13 mouse cellular contexts compared by ENCODE assay signal in the genomic region with DNA sequence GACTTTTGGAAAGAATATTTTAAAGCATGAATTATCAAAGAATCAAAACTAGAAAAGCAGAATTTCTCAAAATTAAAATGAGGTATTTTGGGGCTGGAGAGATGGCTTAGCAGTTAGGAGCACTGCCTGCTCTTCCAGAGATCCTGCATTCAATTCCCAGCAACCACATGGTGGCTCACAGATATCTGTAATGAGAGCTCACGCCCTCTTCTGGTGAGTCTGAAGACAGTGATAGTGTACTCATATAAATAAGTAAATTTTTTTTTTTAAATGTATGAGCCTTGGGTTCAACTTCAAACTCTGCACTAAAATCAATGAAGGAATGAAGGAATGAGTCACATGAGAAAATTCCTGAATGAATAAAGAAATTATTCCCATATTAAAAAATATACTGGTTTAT.
DNase-seq lines count a peak whose midpoint lies in the region; TF ChIP-seq lines count a peak whose summit lies in the region.
"Had no signal": no experiment of that assay in that cellular context is flagged by ENCODE, and none has a peak within 500 bp of the region (broad histone marks: within the 10 kb centered on the region; RNA-seq: fewer than 3 reads in every experiment).

No protein-coding gene starts in this region.

- intact Hi-C loops in left cerebral cortex, postnatal 36 days (cut with DNase I) = no loop called here

- TF ChIP-seq POLR2A in kidney, adult 2 months (IDR thresholded peaks at IDR 0.05; ENCODE audit: low read depth, low read length) = no peak

- no peak overlapping the region for H3K27ac ChIP-seq in kidney, adult 2 months (ENCODE audit: insufficient read depth, low read depth, low read length)
- H3K27ac ChIP-seq: liver, embryonic 13.5 days; neural tube, embryonic 12.5 days had no signal

- H3K36me3 ChIP-seq in kidney, adult 2 months (ENCODE audit: control insufficient read depth, insufficient read depth, low read length) = peaks cover 1% of the 10 kb centered on the region; the same call in 1 of the 2 replicates

- no peaks in the 10 kb centered on the region for H3K4me1 ChIP-seq in kidney, adult 2 months (ENCODE audit: control insufficient read depth, insufficient read depth, low read length)
- H3K4me1 ChIP-seq: liver, embryonic 13.5 days; neural tube, embryonic 12.5 days had no signal

- H3K4me3 ChIP-seq in kidney, adult 2 months (ENCODE audit: insufficient read depth, low read depth, low read length) = no peak overlapping the region
- H3K4me3 ChIP-seq: liver, embryonic 13.5 days; neural tube, embryonic 12.5 days had no signal

- H3K27me3 ChIP-seq in kidney, adult 2 months (replicated peaks; ENCODE audit: control insufficient read depth, insufficient read depth, low read length) = no peaks in the 10 kb centered on the region
- H3K27me3 ChIP-seq: liver, embryonic 13.5 days; neural tube, embryonic 12.5 days had no signal

- 77% methylated on average over 1 of the region's 1 CpGs for WGBS in kidney, adult 2 months

- DNase-seq in cerebellum, postnatal 10 days = peak; percentile 10 to 16
- no peak for DNase-seq in cerebellum, postnatal 25 days
- DNase-seq in kidney, adult 2 months = no peak
- no peak for DNase-seq in kidney, adult 9 months
- peak; percentile 31 for DNase-seq in 416B (ENCODE audit: low read depth)
- peak; percentile 46 for DNase-seq in ZHBTc4 (ENCODE audit: low read depth, low spot score)
- no peak for DNase-seq in left cerebral cortex, postnatal 36 days (ENCODE audit: low spot score in 2 of 2)
- no peak for DNase-seq in thymus, postnatal 14 days
- DNase-seq: cerebellum, adult 9-10 months; kidney, postnatal 36 days; liver, embryonic 13.5 days; thymus, postnatal 25 days had no signal

- TF ChIP-seq CTCF in kidney, adult 2 months (conservative IDR thresholded peaks at IDR 0.05; ENCODE audit: insufficient read depth, insufficient read length, low read depth, low read length) = 0 out of 2 replicates have a peak, but pooled peaks have one; percentile 16

Comparison
In these comparisons a context has a peak if more than half of its experiments do, and no peak if none do; other contexts are left out.
1. DNase-seq: peak in cerebellum, postnatal 10 days (2 of 2), 416B (single experiment) and ZHBTc4 (single experiment); none in cerebellum, postnatal 25 days (0 of 2), kidney, adult 2 months (single experiment), kidney, adult 9 months (single experiment), left cerebral cortex, postnatal 36 days (0 of 2) and thymus, postnatal 14 days (single experiment).